Mouse (Mus musculus): ENCODE data around the gene Pigc.

DNA sequence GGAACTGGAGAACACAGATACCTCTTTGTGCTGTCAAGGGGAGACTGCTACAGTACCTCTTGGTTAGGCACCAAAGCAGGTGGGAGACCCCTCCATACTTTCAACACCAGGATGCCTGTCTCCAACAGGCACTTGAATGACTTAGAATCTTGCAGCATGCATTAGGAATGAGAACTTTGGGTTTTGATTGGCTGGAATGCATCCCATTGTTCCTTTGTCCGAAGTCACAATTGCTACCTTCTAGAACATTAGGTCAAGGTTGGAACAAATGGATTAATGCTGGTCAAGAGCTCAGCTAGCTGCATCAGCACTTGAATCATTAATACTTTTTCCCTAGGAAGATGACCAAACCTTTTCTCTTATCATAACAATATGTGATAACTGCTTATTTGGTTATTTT is 10.6 kb downstream of the Pigc start, which contains the start of gene 4930558K02Rik:
- TF ChIP-seq CTCF (IDR thresholded peaks at IDR 0.05; ENCODE audit: low read depth, low read length) (no peak), POLR2A (IDR thresholded peaks at IDR 0.05; ENCODE audit: extremely low read depth, insufficient read depth, low read length) (no peak)
